Mouse (Mus musculus) spleen, adult 2 months (tissue): Measurements from ENCODE around the gene Nxpe4.

Source experiments
- CTCF ChIP-seq: fragments of 200-500 bp; IDR thresholded peaks from 2 replicates; pipeline ENCODE4 v1.5.1; 2011; ENCODE audit warnings: mild to moderate bottlenecking, inconsistent platforms; ENCODE audit not compliant: insufficient read depth, insufficient read length, insufficient replicate concordance; ENCODE audit errors: extremely low read depth
- POLR2A ChIP-seq: fragments of 200-500 bp; IDR thresholded peaks from 2 replicates; pipeline ENCODE4 v1.6.1; 2011; ENCODE audit warnings: low read depth, low read length, inconsistent platforms

DNA sequence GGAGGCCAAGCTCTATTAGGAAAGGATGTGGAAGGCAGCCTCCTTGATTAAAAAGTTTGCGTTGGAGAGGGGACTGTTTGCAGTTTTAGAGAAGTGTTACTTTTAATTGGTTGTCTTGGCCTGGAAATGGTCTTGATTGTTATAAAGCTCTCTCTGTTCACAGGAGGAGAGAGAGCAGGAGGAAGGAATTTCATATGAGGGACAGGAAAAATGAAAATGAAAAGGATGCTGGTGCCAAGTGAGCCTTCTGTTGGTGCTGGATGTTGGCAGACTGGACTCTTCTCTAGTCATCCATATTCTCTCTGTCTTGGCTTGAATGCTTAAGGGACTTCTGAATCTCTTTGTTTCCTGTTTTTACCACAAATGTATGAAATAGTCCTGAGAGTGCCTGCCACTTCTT lies 106.1 kb downstream of the Nxpe4 start:
- TF ChIP-seq CTCF = no peak
- TF ChIP-seq POLR2A = no peak
